Mouse (Mus musculus): ENCODE data around the gene Dnaaf2.

The Dnaaf2 gene

DNA sequence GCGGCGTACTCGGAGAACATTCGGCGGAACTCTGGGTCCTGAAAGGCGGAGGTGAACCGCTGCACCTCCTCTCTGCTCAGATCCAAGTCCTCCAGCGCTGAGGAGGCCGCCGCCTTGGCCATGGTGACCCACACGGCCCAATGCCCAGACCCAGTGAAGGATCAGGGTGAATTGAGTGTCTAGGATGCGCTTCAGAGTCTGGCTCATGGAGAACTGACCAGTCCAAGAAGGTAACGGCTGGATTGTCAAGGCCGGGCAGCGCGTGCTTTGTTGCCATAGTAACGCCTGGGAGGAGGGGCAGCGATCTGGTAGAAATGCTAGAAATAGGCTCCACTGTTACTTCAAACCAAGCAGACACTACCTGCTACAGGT, at the start of gene Dnaaf2:
Gene Dnaaf2, minus strand, starts transcription at position 266 of the 372 bp plus-strand sequence.
- DNase-seq (ENCODE audit: low spot score in 2 of 2): peak; percentile 52 to 61

DNA sequence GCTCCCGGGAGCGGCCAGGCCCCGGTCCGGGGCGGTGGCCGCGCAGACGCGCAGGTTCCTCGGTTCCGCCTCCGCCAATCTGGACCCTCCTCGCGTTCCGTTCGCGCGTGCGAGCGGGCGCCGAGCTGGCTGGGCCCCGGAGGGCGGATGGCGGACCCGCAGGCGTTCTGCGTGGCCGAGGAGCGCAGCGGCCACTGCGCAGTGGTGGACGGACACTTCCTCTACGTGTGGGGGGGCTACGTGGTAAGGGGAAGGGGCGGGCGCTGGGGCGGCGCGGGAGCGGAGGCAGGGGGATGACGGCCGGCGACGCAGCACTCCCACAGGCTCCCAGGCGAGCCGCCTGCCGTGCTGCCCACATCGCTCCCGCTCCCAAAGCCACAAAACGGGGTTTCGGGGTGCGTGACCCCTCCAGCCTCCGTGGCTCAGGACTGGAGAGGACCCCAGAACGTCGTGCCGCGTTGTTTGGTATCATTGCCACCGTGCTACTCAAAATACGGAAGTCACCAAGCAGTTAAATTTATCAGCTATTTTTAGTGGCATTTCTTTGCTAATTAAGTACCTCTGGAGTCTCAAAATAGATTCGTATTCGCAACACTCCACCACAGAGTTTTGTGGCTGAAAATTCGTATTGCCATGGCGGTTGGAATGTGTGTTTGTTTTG, 43.7 kb upstream of the Dnaaf2 start:
- DNase-seq (ENCODE audit: low spot score in 2 of 2): peak; percentile 56 to 59

GRCm38 (mm10) chr12:69241405-69241770, 43.2 kb upstream of the Dnaaf2 start:
- no peak for DNase-seq (ENCODE audit: low spot score in 2 of 2)

DNA sequence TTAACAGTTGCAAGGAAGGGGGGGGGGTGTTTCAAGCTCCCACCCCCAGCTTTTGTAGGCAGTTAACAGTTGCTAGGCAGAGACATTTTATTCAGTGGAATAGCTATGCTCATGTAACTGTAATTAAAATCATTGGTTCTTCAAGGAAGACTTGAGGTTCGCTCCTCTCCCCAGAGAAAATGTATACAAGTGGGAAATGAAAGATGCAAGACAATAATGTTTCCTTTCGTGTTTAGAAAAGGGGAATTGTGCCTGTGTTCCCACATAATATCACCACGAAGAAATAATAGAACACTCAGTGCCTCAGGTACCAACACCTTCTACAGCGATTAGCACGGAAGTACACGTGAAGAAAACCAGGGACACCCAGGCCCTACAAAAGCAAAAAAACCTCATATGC, 42.6 kb upstream of the Dnaaf2 start, which contains the start of gene Klhdc1:
Gene Klhdc1, plus strand, starts transcription at position 301 of the 400 bp plus-strand sequence.
- no peak for DNase-seq (ENCODE audit: low spot score in 2 of 2)

DNA sequence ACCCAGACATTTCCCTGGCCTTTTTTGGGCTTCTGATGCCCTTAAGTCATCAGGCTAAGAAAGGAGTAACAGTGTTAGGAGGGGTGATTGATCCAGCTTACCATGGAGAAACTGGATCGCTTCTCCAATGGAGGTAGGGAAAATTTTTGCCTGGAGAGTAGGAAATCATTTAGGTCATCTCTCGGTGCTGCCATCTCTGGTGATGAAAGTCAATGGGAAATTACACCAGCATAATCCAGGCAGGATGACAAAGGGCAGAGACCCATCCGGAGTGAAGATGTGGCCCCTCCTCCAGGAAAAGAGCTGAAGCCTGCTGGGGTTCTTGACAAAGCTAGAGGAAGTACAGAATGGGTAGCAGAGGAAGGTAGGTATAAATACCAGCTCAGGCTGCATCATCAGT, 40.1 kb upstream of the Dnaaf2 start:
- DNase-seq (ENCODE audit: low spot score in 2 of 2): no peak

- DNase-seq (ENCODE audit: low spot score in 2 of 2): no peak
Observed at GRCm38 (mm10) chr12:69235782-69236181, 37.6 kb upstream of the Dnaaf2 start.

DNA sequence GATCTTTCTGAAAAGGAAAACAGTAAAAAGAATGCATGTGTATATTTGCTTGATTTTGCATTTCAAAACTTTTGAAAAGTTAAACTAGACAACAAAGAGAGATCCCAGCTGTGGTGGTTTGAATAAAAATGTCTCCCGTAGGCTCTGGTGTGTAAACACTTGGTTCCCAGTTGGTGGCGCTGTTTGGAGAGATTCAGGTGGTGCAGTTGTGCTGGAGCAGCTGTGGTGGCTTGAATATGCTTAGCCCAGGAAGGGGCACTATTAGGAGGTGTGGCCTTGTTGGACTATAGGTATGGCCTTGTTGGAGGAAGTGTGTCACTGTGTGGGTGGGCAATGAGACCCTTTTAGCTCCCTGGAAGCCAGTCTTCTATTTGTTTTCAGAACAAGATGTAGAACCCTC, 31.0 kb upstream of the Dnaaf2 start:
- DNase-seq (ENCODE audit: low spot score in 2 of 2): no peak

DNA sequence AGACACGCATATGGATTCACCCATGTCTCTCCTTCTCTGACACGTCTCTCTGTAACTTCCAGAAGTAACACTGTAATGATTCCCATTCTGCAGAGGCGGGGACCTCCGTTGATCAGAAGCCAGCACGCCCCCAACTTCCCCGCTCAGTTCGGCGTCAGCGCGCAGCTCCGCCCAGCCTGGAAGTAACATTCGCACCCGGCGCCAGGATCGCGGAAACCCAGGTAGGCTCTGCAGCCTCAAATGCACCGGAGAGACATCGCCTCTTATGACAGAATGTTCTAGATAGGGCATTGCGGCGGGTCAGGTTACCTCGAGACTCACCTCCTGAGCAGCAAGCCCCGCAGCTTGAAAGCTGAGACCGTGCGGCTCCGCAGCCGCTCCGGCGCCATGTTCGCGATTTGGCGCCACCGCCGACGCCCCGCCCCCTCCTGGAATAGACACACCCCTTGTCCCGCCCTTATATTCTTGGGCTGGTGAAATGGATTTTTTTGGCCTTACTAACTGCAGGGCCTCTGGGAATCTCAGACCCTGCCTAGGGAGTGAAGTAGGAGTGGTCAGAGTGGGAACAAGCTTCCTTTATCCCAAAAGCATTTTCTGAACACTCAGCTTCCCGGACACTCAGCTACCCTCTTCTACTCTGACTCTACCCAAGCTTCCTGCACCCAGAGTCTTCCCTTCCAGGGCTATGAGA, 29.7 kb upstream of the Dnaaf2 start, which contains the start of gene Pole2:
Gene Pole2, minus strand, starts transcription at position 420 of the 691 bp plus-strand sequence.
- peak; percentile 59 to 64 for DNase-seq (ENCODE audit: low spot score in 2 of 2)

- DNase-seq (ENCODE audit: low spot score in 2 of 2): no peak
Observed at GRCm38 (mm10) chr12:69220613-69221277, 22.5 kb upstream of the Dnaaf2 start.

- no peak for DNase-seq (ENCODE audit: low spot score in 2 of 2)
Observed at GRCm38 (mm10) chr12:69216587-69216986, 18.4 kb upstream of the Dnaaf2 start.

- peak; percentile 26 to 47 for DNase-seq (ENCODE audit: low spot score in 2 of 2)
Observed at GRCm38 (mm10) chr12:69215000-69215785, 17.0 kb upstream of the Dnaaf2 start.

GRCm38 (mm10) chr12:69214393-69214792, 16.2 kb upstream of the Dnaaf2 start:
- no peak for DNase-seq (ENCODE audit: low spot score in 2 of 2)

- no peak for DNase-seq (ENCODE audit: low spot score in 2 of 2)
Observed at GRCm38 (mm10) chr12:69213186-69213777, 15.1 kb upstream of the Dnaaf2 start.

DNA sequence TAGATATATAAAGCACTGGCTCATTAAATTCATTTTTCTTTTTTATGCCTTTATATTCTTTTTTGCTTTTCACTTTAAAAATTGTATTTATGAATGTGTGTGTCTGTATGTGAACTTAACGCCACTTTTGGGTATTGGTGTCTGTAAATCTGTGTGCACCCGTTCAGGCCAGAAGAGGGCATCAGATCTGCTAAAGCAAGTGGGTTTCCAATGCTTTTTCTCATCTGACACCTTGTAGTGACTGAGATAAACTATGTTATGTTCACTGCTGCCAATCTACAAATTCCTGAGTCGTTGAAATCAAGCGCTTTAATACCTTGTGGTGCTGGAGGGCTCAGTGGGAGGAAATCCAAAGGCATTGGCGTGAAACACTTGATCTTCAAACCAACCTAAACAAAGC, 12.8 kb upstream of the Dnaaf2 start:
- DNase-seq (ENCODE audit: low spot score in 2 of 2): no peak

GRCm38 (mm10) chr12:69210056-69210979, 12.1 kb upstream of the Dnaaf2 start:
- no peak for DNase-seq (ENCODE audit: low spot score in 2 of 2)

GRCm38 (mm10) chr12:69208520-69208919, 10.3 kb upstream of the Dnaaf2 start:
- DNase-seq (ENCODE audit: low spot score in 2 of 2): no peak

DNA sequence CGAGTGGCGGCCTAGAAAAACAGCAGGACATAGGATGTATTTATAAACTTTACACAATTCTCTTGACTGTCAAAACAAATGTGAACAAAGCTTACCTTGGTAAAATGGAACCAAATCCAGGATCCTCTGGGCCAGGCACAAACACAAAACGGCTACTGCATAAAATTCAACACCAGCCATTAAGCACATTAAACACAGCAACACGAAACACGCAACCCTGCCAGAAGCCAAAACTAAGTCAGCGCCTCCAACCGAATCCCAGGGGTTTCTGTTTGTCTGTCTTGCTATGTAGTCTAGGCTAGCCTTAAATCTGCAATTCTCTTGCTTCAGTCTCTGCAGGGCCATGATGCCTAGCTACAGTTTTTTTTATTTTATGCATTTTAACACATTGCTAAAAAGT, 9.7 kb upstream of the Dnaaf2 start:
- no peak for DNase-seq (ENCODE audit: low spot score in 2 of 2)

DNA sequence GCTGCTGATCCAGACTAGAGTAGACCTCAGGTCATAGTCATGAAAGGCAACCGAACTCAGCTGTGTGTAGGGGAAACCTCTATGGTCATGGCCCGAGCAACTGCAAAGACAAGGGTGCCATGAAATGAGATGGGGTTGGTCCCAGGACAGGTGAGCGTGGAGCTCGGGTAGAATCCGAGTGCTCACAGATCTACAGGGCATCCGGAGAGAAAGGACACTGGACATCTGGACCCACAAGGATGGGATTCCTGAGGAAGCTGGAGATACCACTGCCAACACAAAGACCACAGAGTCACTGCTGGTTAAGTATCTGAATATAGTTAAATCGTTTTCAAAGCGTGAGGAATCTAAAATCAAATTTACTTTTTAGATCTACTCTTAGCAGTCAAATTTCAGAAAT, 9.2 kb upstream of the Dnaaf2 start:
- DNase-seq (ENCODE audit: low spot score in 2 of 2): no peak

- DNase-seq (ENCODE audit: low spot score in 2 of 2): no peak
Observed at GRCm38 (mm10) chr12:69204052-69204833, 6.0 kb upstream of the Dnaaf2 start, which contains the start of gene Gm49384. TSS of gene Gm49384 (minus strand) at chr12:69204267.

GRCm38 (mm10) chr12:69198985-69199384, 756 bp upstream of the Dnaaf2 start:
- DNase-seq (ENCODE audit: low spot score in 2 of 2): no peak

All from right cerebral cortex, postnatal 36 days (tissue).